Mouse (Mus musculus) MEL (cell line): ENCODE measurements around the gene Acp2. TPM values are rescaled to one million over a fixed set of nuclear protein-coding genes. Genes with fewer than 3 reads are reported as not detected.

ENCODE experiments used
- DNase-seq: peaks from one replicate; pipeline ENCODE4 v3.0.0; 2011; ENCODE audit warnings: low read depth, low spot score
- H3K27ac ChIP-seq: 2 replicates; pipeline ENCODE4 v1.5.1; 2012; ENCODE audit warnings: low read depth, mild to moderate bottlenecking, control low read depth, low read length, moderate library complexity; ENCODE audit not compliant: control insufficient read depth
- H3K27me3 ChIP-seq, 2 experiments: fragments of 150-350 bp in 1 of 2; sonication (generic) in 1 of 2; 2 replicates each; pipeline ENCODE4 v1.6.1; 2012; ENCODE audit warnings: low read length in 2 of 2, mild to moderate bottlenecking in 2 of 2, improper control_type of control experiment in 1 of 2, moderate library complexity in 1 of 2; ENCODE audit not compliant: insufficient read depth in 2 of 2, control insufficient read depth in 1 of 2
- H3K36me3 ChIP-seq, 2 experiments: 2 replicates each; pipeline ENCODE4 v1.6.1; 2012 to 2014; ENCODE audit warnings: low read length in 2 of 2, improper control_type of control experiment in 1 of 2, inconsistent platforms in 1 of 2, mild to moderate bottlenecking in 1 of 2; ENCODE audit not compliant: insufficient read depth in 2 of 2, control insufficient read depth in 1 of 2
- H3K4me1 ChIP-seq, 2 experiments: fragments of 150-350 bp in 1 of 2; sonication (generic) in 1 of 2; 2 replicates each; pipeline ENCODE4 v1.6.1; 2012; ENCODE audit warnings: low read length in 2 of 2, improper control_type of control experiment in 1 of 2, mild to moderate bottlenecking in 1 of 2; ENCODE audit not compliant: insufficient read depth in 2 of 2, control insufficient read depth in 1 of 2
- H3K4me3 ChIP-seq, 2 experiments: fragments of 150-350 bp in 1 of 2; sonication (generic) in 1 of 2; 2 replicates each; pipeline ENCODE4 v1.5.1; 2012; ENCODE audit warnings: low read depth in 2 of 2, low read length in 2 of 2, mild to moderate bottlenecking in 2 of 2, moderate library complexity in 2 of 2, control low read depth in 1 of 2, improper control_type of control experiment in 1 of 2; ENCODE audit not compliant: control insufficient read depth in 1 of 2, insufficient read depth in 1 of 2
- H3K79me2 ChIP-seq: 2 replicates; pipeline ENCODE4 v1.6.1; 2012; ENCODE audit warnings: mild to moderate bottlenecking, low read length, moderate library complexity; ENCODE audit not compliant: control insufficient read depth, poor library complexity, insufficient read depth
- H3K9ac ChIP-seq: 2 replicates; pipeline ENCODE4 v1.6.1; 2012; ENCODE audit warnings: low read depth, mild to moderate bottlenecking, control low read depth, low read length, moderate library complexity; ENCODE audit not compliant: control insufficient read depth, poor library complexity, severe bottlenecking
- H3K9me3 ChIP-seq: fragments of 150-350 bp; sonication (generic); replicated peaks from 2 replicates; pipeline ENCODE4 v1.6.1; 2012; ENCODE audit warnings: mild to moderate bottlenecking, low read length, improper control_type of control experiment, moderate library complexity; ENCODE audit not compliant: insufficient read depth
- BHLHE40 ChIP-seq: IDR thresholded peaks from 2 replicates; pipeline ENCODE4 v1.6.1; 2012; ENCODE audit warnings: low read depth, mild to moderate bottlenecking, inconsistent platforms, low read length, improper control_type of control experiment, borderline replicate concordance
- CHD2 ChIP-seq: IDR thresholded peaks from 2 replicates; pipeline ENCODE4 v1.6.1; 2011; ENCODE audit warnings: low read length, improper control_type of control experiment
- CTCF ChIP-seq, 3 experiments: IDR thresholded peaks in 2 of 3; conservative IDR thresholded peaks in 1 of 3; 2 replicates each; pipeline ENCODE4 v1.5.1; 2011 to 2012; ENCODE audit warnings: low read length in 3 of 3, low read depth in 2 of 3, mild to moderate bottlenecking in 2 of 3, improper control_type of control experiment in 1 of 3, inconsistent platforms in 1 of 3, mixed read lengths in 1 of 3, moderate library complexity in 1 of 3; ENCODE audit not compliant: control insufficient read depth in 1 of 3, insufficient read depth in 1 of 3, poor library complexity in 1 of 3, severe bottlenecking in 1 of 3
- ELF1 ChIP-seq: IDR thresholded peaks from 2 replicates; pipeline ENCODE4 v1.6.1; 2014; ENCODE audit warnings: low read depth, mild to moderate bottlenecking, inconsistent platforms, low read length, improper control_type of control experiment, moderate library complexity
- EP300 ChIP-seq, 2 experiments: IDR thresholded peaks; 2 replicates each; pipeline ENCODE4 v1.6.1; 2011; ENCODE audit warnings: improper control_type of control experiment in 2 of 2, low read length in 2 of 2, low read depth in 1 of 2, mild to moderate bottlenecking in 1 of 2
- ETS1 ChIP-seq: IDR thresholded peaks from 2 replicates; pipeline ENCODE4 v1.6.1; 2012; ENCODE audit warnings: low read depth, mild to moderate bottlenecking, inconsistent platforms, low read length, improper control_type of control experiment, moderate library complexity
- GABPA ChIP-seq: IDR thresholded peaks from 2 replicates; pipeline ENCODE4 v1.6.1; 2012; ENCODE audit warnings: low read depth, mild to moderate bottlenecking, inconsistent platforms, low read length, improper control_type of control experiment, moderate library complexity
- GATA1 ChIP-seq: IDR thresholded peaks from 2 replicates; pipeline ENCODE4 v1.6.1; 2011; ENCODE audit warnings: low read depth, low read length, improper control_type of control experiment
- HCFC1 ChIP-seq: IDR thresholded peaks from 2 replicates; pipeline ENCODE4 v1.6.1; 2012; ENCODE audit warnings: low read depth, mild to moderate bottlenecking, inconsistent platforms, low read length, improper control_type of control experiment, moderate library complexity
- JUND ChIP-seq: IDR thresholded peaks from 2 replicates; pipeline ENCODE4 v1.6.1; 2011; ENCODE audit warnings: low read depth, mild to moderate bottlenecking, improper control_type of control experiment, low read length
- MAFK ChIP-seq: IDR thresholded peaks from 2 replicates; pipeline ENCODE4 v1.6.1; 2011; ENCODE audit warnings: low read depth, mild to moderate bottlenecking, low read length, improper control_type of control experiment, borderline replicate concordance
- MAX ChIP-seq: IDR thresholded peaks from 2 replicates; pipeline ENCODE4 v1.6.1; 2011; ENCODE audit warnings: low read length, improper control_type of control experiment
- MEF2A ChIP-seq: IDR thresholded peaks from 2 replicates; pipeline ENCODE4 v1.6.1; 2014; ENCODE audit warnings: low read depth, mild to moderate bottlenecking, inconsistent platforms, low read length, improper control_type of control experiment; ENCODE audit not compliant: poor library complexity, insufficient replicate concordance, severe bottlenecking; ENCODE audit errors: extremely low read depth
- MXI1 ChIP-seq: IDR thresholded peaks from 2 replicates; pipeline ENCODE4 v1.6.1; 2011; ENCODE audit warnings: mild to moderate bottlenecking, low read depth, low read length, improper control_type of control experiment
- MYB ChIP-seq: IDR thresholded peaks from 2 replicates; pipeline ENCODE4 v1.6.1; 2011; ENCODE audit warnings: mild to moderate bottlenecking, low read depth, low read length, improper control_type of control experiment
- MYC ChIP-seq: IDR thresholded peaks from 2 replicates; pipeline ENCODE4 v1.6.1; 2011; ENCODE audit warnings: low read depth, mild to moderate bottlenecking, low read length, improper control_type of control experiment, moderate library complexity
- NELFE ChIP-seq: IDR thresholded peaks from 2 replicates; pipeline ENCODE4 v1.6.1; 2011; ENCODE audit warnings: low read depth, low read length, improper control_type of control experiment
- POLR2A ChIP-seq, 2 experiments: IDR thresholded peaks; 2 replicates each; pipeline ENCODE4 v1.6.1; 2011 to 2012; ENCODE audit warnings: low read length in 2 of 2, mild to moderate bottlenecking in 2 of 2, control low read depth in 1 of 2, improper control_type of control experiment in 1 of 2, low read depth in 1 of 2, moderate library complexity in 1 of 2; ENCODE audit not compliant: control insufficient read depth in 1 of 2, insufficient read depth in 1 of 2, poor library complexity in 1 of 2
- POLR2AphosphoS2 ChIP-seq: IDR thresholded peaks from 2 replicates; pipeline ENCODE4 v1.6.1; 2011; ENCODE audit warnings: low read length, improper control_type of control experiment
- POLR2AphosphoS5 ChIP-seq: IDR thresholded peaks from 2 replicates; pipeline ENCODE4 v1.6.1; 2012; ENCODE audit warnings: low read depth, borderline replicate concordance, mild to moderate bottlenecking, inconsistent platforms, low read length, moderate library complexity, mixed read lengths
- RAD21 ChIP-seq: IDR thresholded peaks from 2 replicates; pipeline ENCODE4 v1.6.1; 2011; ENCODE audit warnings: mild to moderate bottlenecking, low read depth, low read length, improper control_type of control experiment
- RCOR1 ChIP-seq: IDR thresholded peaks from 2 replicates; pipeline ENCODE4 v1.6.1; 2012; ENCODE audit warnings: low read depth, mild to moderate bottlenecking, inconsistent platforms, low read length, improper control_type of control experiment
- SIN3A ChIP-seq: IDR thresholded peaks from 2 replicates; pipeline ENCODE4 v1.6.1; 2012; ENCODE audit warnings: low read length, improper control_type of control experiment, inconsistent platforms
- SMC3 ChIP-seq: IDR thresholded peaks from 2 replicates; pipeline ENCODE4 v1.6.1; 2011; ENCODE audit warnings: low read depth, low read length, improper control_type of control experiment
- TAL1 ChIP-seq: IDR thresholded peaks from 2 replicates; pipeline ENCODE4 v1.6.1; 2012; ENCODE audit warnings: mild to moderate bottlenecking, inconsistent platforms, low read length, moderate library complexity, mixed read lengths
- TBP ChIP-seq: IDR thresholded peaks from 2 replicates; pipeline ENCODE4 v1.8.0; 2011; ENCODE audit warnings: low read depth, low read length, improper control_type of control experiment
- TCF12 ChIP-seq: IDR thresholded peaks from 2 replicates; pipeline ENCODE4 v1.6.1; 2014; ENCODE audit warnings: low read depth, mild to moderate bottlenecking, inconsistent platforms, low read length, improper control_type of control experiment, moderate library complexity
- UBTF ChIP-seq: IDR thresholded peaks from 2 replicates; pipeline ENCODE4 v1.6.1; 2012; ENCODE audit warnings: low read depth, mild to moderate bottlenecking, inconsistent platforms, low read length, improper control_type of control experiment, moderate library complexity, borderline replicate concordance; ENCODE audit not compliant: insufficient read depth
- USF1 ChIP-seq: IDR thresholded peaks from 2 replicates; pipeline ENCODE4 v1.6.1; 2014; ENCODE audit warnings: low read depth, mild to moderate bottlenecking, inconsistent platforms, low read length, improper control_type of control experiment, moderate library complexity
- USF2 ChIP-seq, 2 experiments: IDR thresholded peaks; 2 replicates each; pipeline ENCODE4 v1.6.1; 2011 to 2012; ENCODE audit warnings: improper control_type of control experiment in 2 of 2, low read length in 2 of 2, borderline replicate concordance in 1 of 2, inconsistent platforms in 1 of 2, low read depth in 1 of 2, mild to moderate bottlenecking in 1 of 2; ENCODE audit not compliant: insufficient read depth in 1 of 2
- ZC3H11A ChIP-seq: IDR thresholded peaks from 2 replicates; pipeline ENCODE4 v1.6.1; 2012; ENCODE audit warnings: low read depth, mild to moderate bottlenecking, inconsistent platforms, low read length, improper control_type of control experiment
- ZKSCAN1 ChIP-seq: IDR thresholded peaks from 2 replicates; pipeline ENCODE4 v1.6.1; 2012; ENCODE audit warnings: low read depth, mild to moderate bottlenecking, inconsistent platforms, low read length, improper control_type of control experiment, moderate library complexity
- ZMIZ1 ChIP-seq: IDR thresholded peaks from 2 replicates; pipeline ENCODE4 v1.6.1; 2012; ENCODE audit warnings: low read depth, mild to moderate bottlenecking, inconsistent platforms, low read length, improper control_type of control experiment, moderate library complexity
- ZNF384 ChIP-seq: IDR thresholded peaks from 2 replicates; pipeline ENCODE4 v1.6.1; 2012; ENCODE audit warnings: low read depth, mild to moderate bottlenecking, inconsistent platforms, low read length, improper control_type of control experiment
- polyA plus RNA-seq, 2 experiments: library from polyadenylated mRNA; stranded (reverse) in 1 of 2; unstranded in 1 of 2; fragments of >175 nt in 1 of 2; fragments of >200 nt in 1 of 2; gene quantifications; 2 replicates each; pipeline versions ENCODE4 v1.2.1 to v1.2.4; 2012; ENCODE audit warnings: low replicate concordance in 2 of 2, low read depth in 1 of 2; ENCODE audit not compliant: insufficient read length in 2 of 2, insufficient read depth in 1 of 2, missing spikeins in 1 of 2
- total RNA-seq: library from RNA; depleted of rRNA; stranded (reverse); fragments of 300-350 nt; gene quantifications from 2 replicates; pipeline ENCODE4 v1.2.3, GENCODE M21; 2012; rRNA removed

The Acp2 gene
- total RNA-seq (5.4 and 7.3 TPM in 2 replicates), polyA plus RNA-seq (10 to 100 TPM in 1 of 2 experiments, not detected in 1; 11.3 TPM)

DNA sequence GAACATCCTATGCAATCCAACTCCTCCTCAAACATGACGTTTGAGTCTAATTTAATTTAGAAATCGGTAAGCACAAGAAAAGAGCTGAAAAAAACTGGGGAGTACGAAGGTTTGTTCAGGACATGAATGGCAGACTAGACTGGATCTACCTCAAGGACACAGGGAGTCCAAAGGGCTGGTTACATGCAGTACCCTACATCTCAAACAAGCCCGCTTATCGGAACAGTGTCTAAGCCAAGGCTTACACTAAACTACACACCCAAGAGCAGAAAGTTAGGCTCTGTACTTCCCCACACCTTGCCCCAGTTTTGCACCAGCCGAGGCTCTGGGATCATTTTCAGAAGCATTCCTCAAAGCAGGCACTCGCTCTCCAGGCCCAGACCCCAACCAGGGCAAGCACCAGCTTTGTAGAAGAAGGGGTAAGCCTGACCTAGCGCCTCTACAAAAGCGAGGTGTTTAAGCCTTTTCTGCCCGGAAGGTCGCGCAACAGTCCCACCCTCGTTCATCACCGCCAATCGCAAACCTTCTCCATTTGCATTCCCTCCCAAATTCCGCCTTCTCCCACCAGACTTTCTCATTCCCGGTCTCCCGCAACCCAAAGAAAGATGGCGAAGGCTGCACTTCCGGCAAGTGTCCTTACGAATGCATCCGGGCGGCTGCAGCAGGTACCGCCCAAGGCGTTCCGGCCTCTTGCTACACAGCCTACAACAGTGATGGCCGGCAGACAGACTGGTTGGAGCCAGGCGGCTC is at the start of gene Acp2, which contains the start of gene Nr1h3:
TSS of gene Acp2 (plus strand) at position 664 of the 750 bp plus-strand sequence.
TSS of gene Nr1h3 (minus strand) at position 613 of the 750 bp plus-strand sequence.
- peak; percentile 96 for DNase-seq
- Histone ChIP-seq H3K4me3 (peak within 1 kb of the TSS; percentile 78 to 82), H3K27me3 (no peaks in the 10 kb centered on the region), H3K9me3 (no peaks in the 10 kb centered on the region), H3K27ac (peak within 1 kb of the TSS; percentile 71), H3K36me3 (peaks cover 0 to 9% of the 10 kb centered on the region in 2 experiments; a peak in 2 of 4 replicates), H3K9ac (peak within 1 kb of the TSS; percentile 77), H3K79me2 (peaks cover 3% of the 10 kb centered on the region; the same call in 1 of the 2 replicates), H3K4me1 (peaks cover 0 to 10% of the 10 kb centered on the region in 2 experiments; a peak in 2 of 4 replicates)
- TF ChIP-seq MAFK (no peak), RCOR1 (0 out of 2 replicates have a peak, but pooled peaks have one; percentile 59), GATA1 (no peak; the same call in 1 of the 2 replicates), SIN3A (peak; percentile 93), BHLHE40 (no peak), TBP (peak; percentile 94), HCFC1 (peak; percentile 99), USF2 (IDR thresholded peaks at IDR 0.05; ENCODE audit: borderline replicate concordance in 1 of 2, insufficient read depth in 1 of 2, low read depth in 1 of 2, low read length in 2 of 2) (no peak), UBTF (no peak), SMC3 (0 out of 2 replicates have a peak, but pooled peaks have one; percentile 8), EP300 (IDR thresholded peaks at IDR 0.05; ENCODE audit: low read depth in 1 of 2, low read length in 2 of 2) (0 out of 4 replicates have a peak, but pooled peaks of 1 of the 2 experiments have one; percentile 38), MAX (peak; percentile 66), ELF1 (peak; percentile 86), POLR2AphosphoS5 (no peak), CHD2 (no peak), CTCF (IDR thresholded peaks at IDR 0.05 in 2 of 3, conservative IDR thresholded peaks at IDR 0.05 in 1 of 3; ENCODE audit: control insufficient read depth in 1 of 3, insufficient read depth in 1 of 3, low read depth in 2 of 3, low read length in 3 of 3, poor library complexity in 1 of 3, severe bottlenecking in 1 of 3) (no peak), ZMIZ1 (peak; percentile 71), MEF2A (no peak), ZKSCAN1 (no peak), ZNF384 (no peak), RAD21 (no peak), NELFE (peak; percentile 79), POLR2AphosphoS2 (peak; percentile 79), TAL1 (no peak), MXI1 (peak; percentile 81), USF1 (peak; percentile 28; the same call in 1 of the 2 replicates), MYC (0 out of 2 replicates have a peak, but pooled peaks have one; percentile 77), ETS1 (no peak), JUND (0 out of 2 replicates have a peak, but pooled peaks have one; percentile 29), TCF12 (peak; percentile 90), GABPA (no peak; the same call in 1 of the 2 replicates), POLR2A (IDR thresholded peaks at IDR 0.05; ENCODE audit: control insufficient read depth in 1 of 2, insufficient read depth in 1 of 2, low read depth in 1 of 2, low read length in 2 of 2, poor library complexity in 1 of 2) (peak in 1 of 2 experiments; percentile 84; a peak in 3 of 4 replicates), MYB (no peak), ZC3H11A (no peak)
